10 mouse cellular contexts compared by ENCODE assay signal in genomic region chr5:122158557-122159515, GRCm38 (mm10). TPM values are rescaled to one million over a fixed set of nuclear protein-coding genes. Genes with fewer than 3 reads are reported as not detected.
DNase-seq lines count a peak whose midpoint lies in the region; ATAC-seq lines count a peak whose summit lies in the region.
"Had no signal": no experiment of that assay in that cellular context is flagged by ENCODE, and none has a peak within 500 bp of the region (broad histone marks: within the 10 kb centered on the region; RNA-seq: fewer than 3 reads in every experiment).

No protein-coding gene starts in this region.

- H3K27me3 ChIP-seq in kidney, embryonic 16.5 days (ENCODE audit: insufficient read depth, low read length) = no peaks in the 10 kb centered on the region
- H3K27me3 ChIP-seq: Patski had no signal

- H3K4me1 ChIP-seq in kidney, embryonic 16.5 days (ENCODE audit: insufficient read depth, low read length) = peaks cover 62% of the 10 kb centered on the region

- H3K27ac ChIP-seq in kidney, embryonic 16.5 days (ENCODE audit: low read length) = peak overlapping the region; percentile 70

- no peaks in the 10 kb centered on the region for H3K9me3 ChIP-seq in kidney, embryonic 16.5 days (ENCODE audit: low read length)

- DNase-seq in cerebellum, postnatal 10 days = peak; percentile 59 to 68
- no peak for DNase-seq in cerebellum, adult 9-10 months
- peak; percentile 48 for DNase-seq in CD4-positive helper T cell, adult 2 months (ENCODE audit: low read depth, low spot score)
- DNase-seq in lung, postnatal 4 days = peak; percentile 34 to 43
- DNase-seq in testis, postnatal 14 days (ENCODE audit: low spot score) = peak; percentile 59
- no peak for DNase-seq in urinary bladder, postnatal 25 days (ENCODE audit: low spot score)

- peaks cover 8% of the 10 kb centered on the region for H3K36me3 ChIP-seq in kidney, embryonic 16.5 days (ENCODE audit: insufficient read depth, low read length)

- H3K4me2 ChIP-seq in kidney, embryonic 16.5 days (replicated peaks; ENCODE audit: low read depth, low read length) = peak overlapping the region; percentile 61

- ATAC-seq in erythroid progenitor cell, adult 5-6 weeks (replicated peaks; ENCODE audit: low FRiP score, poor library complexity, severe bottlenecking) = peak; percentile 48
- ATAC-seq in kidney, embryonic 16.5 days (ENCODE audit: low FRiP score, low TSS enrichment) = peak; percentile 20; the same call in 1 of the 2 replicates

- H3K4me3 ChIP-seq in kidney, embryonic 16.5 days (ENCODE audit: low read length) = peak overlapping the region; percentile 78

- 1% methylated on average over 36 of the region's 42 CpGs for WGBS in kidney, embryonic 16.5 days

- H3K9ac ChIP-seq in kidney, embryonic 16.5 days (replicated peaks; ENCODE audit: low read length) = peak overlapping the region; percentile 91

RNA-seq across cellular contexts. Expression of gene Ppp1cc, which starts 0.8 kb away (rescaled TPM):
- 310 and 340 TPM in 2 replicates for total RNA-seq in erythroid progenitor cell, adult 5-6 weeks (2015; ENCODE audit: low replicate concordance)
- 91.1 and 263 TPM in 2 replicates for total RNA-seq in erythroid progenitor cell, adult 5-6 weeks (2017; ENCODE audit: low replicate concordance)
- 269 and 277 TPM in 2 replicates for polyA plus RNA-seq in kidney, embryonic 16.5 days (2015; fragmentation: Nextera tagmentation; extraction: Ambion mirVana)

RNA-seq across cellular contexts. Expression of gene Ccdc63, which starts 18.2 kb away (rescaled TPM):
- not detected in 2 replicates for total RNA-seq in erythroid progenitor cell, adult 5-6 weeks (2015; ENCODE audit: low replicate concordance)
- not detected in 2 replicates for total RNA-seq in erythroid progenitor cell, adult 5-6 weeks (2017; ENCODE audit: low replicate concordance)
- polyA plus RNA-seq in kidney, embryonic 16.5 days (2015; fragmentation: Nextera tagmentation; extraction: Ambion mirVana) = 0.15 TPM in 1 of 2 replicates, not detected in the other
- polyA plus RNA-seq: large intestine, adult 2 months; Patski had no signal

RNA-seq across cellular contexts. Expression of gene Hvcn1, which starts 47.8 kb away (rescaled TPM):
- total RNA-seq in erythroid progenitor cell, adult 5-6 weeks (2015; ENCODE audit: low replicate concordance) = 24.9 and 29.8 TPM in 2 replicates
- 15.7 and 17.3 TPM in 2 replicates for total RNA-seq in erythroid progenitor cell, adult 5-6 weeks (2017; ENCODE audit: low replicate concordance)
- polyA plus RNA-seq in kidney, embryonic 16.5 days (2015; fragmentation: Nextera tagmentation; extraction: Ambion mirVana) = 14.5 and 14.6 TPM in 2 replicates

RNA-seq across cellular contexts. Expression of gene Myl2, which starts 58.1 kb away (rescaled TPM):
- not detected in 2 replicates for total RNA-seq in erythroid progenitor cell, adult 5-6 weeks (2015; ENCODE audit: low replicate concordance)
- total RNA-seq in erythroid progenitor cell, adult 5-6 weeks (2017; ENCODE audit: low replicate concordance) = 8.2 TPM in 1 of 2 replicates, not detected in the other
- 1.7 and 2.3 TPM in 2 replicates for polyA plus RNA-seq in kidney, embryonic 16.5 days (2015; fragmentation: Nextera tagmentation; extraction: Ambion mirVana)
- polyA plus RNA-seq: Patski had no signal

Comparison
In these comparisons a context has a peak if more than half of its experiments do, and no peak if none do; other contexts are left out.
1. DNase-seq: peak in cerebellum, postnatal 10 days (2 of 2), CD4-positive helper T cell, adult 2 months (single experiment), lung, postnatal 4 days (2 of 2) and testis, postnatal 14 days (single experiment); none in cerebellum, adult 9-10 months (single experiment) and urinary bladder, postnatal 25 days (single experiment).